Mouse (Mus musculus) thymus, adult 18-20 months (tissue): ENCODE measurements around the gene Nat8f2.
"Not testable (repeated sequence)": the region's sequence is repeated elsewhere in the genome, so short reads cannot be mapped to it uniquely, and the experiment has no call there.

ENCODE experiments used
- DNase-seq, 2 experiments: peaks; one replicate each; pipeline ENCODE4 v3.0.0; 2022; ENCODE audit warnings: mixed read lengths in 2 of 2

Gene Nat8f2

DNA sequence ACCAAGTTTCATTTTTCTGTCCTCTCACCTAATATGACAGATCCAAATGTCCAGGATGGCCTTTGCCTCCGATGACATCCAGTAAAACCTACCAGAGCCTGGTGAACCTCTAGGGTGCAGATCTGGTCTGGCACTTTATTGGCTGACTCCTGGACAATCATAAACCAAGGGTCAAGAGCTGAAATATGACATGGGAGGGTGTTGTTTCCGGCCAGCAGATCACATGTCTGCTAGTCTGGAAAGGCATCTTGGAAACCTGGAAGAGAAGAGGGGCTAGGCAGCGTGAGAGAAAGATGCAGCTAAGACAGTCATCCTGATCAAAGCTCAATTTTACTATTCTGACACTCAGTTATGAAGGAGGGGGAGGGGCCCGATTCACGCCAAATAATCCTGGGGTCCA, at the start of gene Nat8f2:
Nat8f2 (minus strand) TSS at position 153 of the 400 bp plus-strand sequence.
- not testable (repeated sequence) for DNase-seq

DNA sequence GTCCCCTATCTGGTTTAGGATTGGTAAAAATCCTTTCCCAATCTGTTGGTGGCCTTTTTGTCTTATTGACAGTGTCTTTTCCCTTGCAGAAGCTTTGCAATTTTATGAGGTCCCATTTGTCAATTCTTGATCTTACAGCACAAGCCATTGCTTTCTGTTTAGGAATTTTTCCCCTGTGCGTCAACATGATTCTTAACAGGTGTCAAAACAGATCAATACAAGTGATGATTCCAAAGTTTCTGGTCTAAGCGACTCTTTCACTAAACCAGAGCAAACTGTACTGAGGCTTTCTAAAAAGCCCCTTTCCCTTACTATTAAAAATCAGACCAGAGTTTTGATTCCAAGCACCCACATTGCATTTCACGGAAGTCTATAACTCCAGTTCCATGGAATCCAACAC, 49.4 kb upstream of the Nat8f2 start:
- DNase-seq: not testable (repeated sequence)

DNA sequence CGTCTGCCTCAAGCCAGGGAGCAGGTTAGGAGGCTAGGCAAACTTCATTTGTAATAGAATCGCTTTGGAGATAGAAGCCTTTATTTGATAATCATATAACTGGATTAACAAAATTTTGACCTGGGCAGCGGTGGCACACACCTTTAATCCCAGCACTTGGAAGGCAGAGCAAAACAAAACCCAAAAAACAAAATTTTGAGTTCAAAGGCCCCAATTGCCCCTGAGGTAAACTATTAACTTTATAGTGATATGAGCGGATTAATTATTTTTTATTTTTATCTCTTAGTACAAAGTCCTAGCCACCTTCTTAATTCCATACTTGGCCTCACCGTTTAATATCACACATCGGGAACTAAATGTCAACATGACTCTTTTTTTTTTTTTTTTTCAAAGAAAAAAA, 47.6 kb upstream of the Nat8f2 start:
- no peak for DNase-seq

DNA sequence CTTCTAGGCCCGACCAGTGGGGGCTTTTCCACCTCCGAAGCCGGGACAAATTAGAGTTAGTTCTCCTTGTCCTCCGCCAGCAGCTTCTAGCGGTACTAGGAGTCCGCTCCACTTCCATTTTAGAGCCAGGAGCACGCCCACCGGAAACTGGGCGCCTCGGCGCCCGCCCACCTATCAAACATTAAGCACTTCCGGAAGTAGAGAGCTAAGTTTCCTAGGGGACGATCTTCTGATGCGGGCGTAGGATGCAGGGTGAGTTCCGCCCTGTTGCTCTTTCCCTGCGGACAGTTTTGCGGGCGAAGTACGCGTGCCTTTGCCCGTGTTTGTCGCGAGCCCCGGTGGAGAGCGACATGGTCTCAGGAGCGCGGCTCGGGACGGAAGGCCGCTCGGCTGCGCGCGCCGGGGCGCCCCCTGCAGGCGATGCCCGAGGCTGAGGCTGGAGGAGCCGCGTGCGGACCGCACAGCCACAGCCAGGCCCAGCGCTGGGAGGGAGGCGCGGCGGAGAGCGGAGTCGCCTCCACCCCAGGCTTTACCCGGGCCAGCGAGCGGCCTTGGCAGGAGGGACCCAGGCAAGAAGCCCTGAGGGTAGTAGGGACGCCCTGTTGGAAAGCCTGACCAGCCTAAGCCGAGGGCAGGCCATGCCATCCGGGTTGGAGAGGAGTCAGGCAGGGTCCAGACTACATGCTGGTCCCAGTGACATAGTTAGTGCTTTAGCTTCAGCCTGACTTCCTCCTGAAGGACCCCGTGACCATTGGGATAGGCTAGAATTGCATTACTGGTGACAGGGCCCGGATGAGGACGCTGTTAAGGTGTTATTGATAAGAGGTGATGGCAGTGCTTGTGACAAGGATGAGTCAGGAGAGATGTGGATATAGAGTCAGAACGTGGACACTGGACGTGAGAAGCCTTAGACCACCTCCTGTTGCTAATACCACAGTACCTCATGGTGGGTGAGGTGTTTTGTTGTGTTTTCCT, 46.9 kb upstream of the Nat8f2 start, which contains the start of gene Nat8f1:
Nat8f1 (minus strand) TSS at position 149 of the 975 bp plus-strand sequence.
- DNase-seq: peak; percentile 74 to 80

DNA sequence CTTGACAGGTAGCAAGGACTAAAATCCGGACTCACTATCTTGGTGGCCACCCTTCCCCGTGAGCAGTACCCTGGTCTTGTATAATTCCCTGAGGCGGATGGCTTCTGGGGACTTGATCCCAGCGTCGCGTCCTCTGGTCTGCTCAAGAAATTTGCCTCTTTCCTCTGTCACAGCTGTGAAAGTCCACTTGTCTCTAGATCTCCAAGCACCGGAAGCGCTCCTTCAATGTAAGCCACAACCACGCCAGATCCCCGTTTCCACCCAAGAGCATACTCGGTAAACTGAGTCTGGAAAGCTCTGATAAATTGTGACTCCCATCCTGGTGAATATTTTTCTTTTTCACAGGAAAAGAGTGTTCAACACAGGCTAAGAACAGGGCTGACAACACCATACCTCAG, 46.2 kb upstream of the Nat8f2 start:
- DNase-seq: no peak

DNA sequence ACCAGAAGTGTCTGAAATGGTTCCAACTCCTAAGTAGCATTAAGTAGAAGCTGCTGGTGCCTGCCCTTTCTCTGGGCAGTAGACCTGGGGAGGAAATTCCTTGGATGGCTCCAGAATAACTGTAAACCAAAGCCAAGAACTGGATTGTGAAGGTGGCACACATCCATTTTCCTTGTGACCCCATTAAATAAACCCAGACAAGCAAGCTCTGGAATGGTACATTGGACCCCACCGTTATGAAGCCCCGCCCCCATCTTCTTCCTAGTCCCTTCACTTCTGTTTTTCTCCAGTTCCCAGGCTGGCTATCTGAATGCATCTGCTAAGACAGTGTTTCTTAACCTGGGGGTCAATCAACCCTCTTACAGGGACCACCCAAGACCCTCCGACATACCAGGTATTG, 42.6 kb upstream of the Nat8f2 start, which contains the start of gene Tprkb:
Tprkb (plus strand) TSS at position 279 of the 400 bp plus-strand sequence.
- DNase-seq: no peak

DNA sequence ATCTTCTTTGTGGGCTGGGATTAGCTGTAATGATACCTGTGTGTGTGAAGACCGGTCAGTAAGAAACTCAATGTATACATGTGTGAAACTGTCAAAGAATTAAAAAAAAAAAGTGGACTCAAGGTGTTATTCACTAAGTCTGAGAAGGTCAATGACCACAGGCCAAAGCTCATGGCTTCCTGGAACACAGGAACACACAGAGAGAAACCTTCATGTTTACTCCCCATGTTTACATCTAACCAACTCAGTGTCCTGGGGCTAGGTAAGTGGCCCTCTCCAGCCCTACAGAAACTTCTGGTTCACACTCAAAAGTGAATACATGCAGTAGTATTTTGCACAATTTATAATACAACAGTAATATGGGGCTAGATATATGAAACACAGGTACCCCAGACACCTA, 40.7 kb upstream of the Nat8f2 start:
- no peak for DNase-seq

DNA sequence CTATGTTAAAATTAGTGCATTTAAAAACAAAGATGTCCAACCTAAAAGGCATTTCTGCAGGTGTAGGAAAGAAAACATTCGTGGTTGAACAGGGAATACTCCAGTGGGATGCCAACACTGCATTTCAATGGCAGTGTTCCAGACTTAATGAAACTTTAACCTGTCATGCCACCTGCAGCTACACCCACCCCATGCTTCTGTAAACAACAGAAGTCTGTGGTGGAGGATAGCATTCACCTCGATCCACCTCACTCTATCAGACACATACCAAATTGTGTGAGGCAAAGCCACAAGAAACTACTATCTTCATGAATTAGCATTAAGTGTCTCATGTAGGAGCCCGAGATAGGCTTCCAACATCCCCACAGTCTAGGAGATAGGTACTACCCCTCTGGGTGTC, 39.4 kb upstream of the Nat8f2 start:
- no peak for DNase-seq

DNA sequence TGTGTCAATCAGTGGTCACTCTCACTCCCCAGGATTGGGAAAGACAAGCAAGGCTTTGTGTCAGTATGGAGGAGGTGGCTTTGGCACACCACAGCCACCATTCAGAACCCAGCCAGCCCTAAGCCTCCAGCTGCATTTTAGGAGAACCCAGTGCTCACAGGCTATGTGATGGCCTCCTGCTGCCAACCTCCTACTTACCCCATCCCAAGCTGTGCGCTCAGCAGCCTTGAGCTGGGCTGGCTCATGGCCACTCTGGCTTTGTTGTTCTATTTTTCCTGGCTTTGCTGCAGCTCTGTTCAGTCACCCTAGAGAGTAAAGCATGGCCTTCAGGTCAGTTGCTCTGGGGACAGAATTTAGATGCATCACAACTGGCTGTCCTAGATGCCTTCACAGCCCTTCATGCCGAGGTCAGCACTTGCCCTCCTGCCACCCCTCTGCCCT, 38.0 kb upstream of the Nat8f2 start:
- DNase-seq: not testable (repeated sequence)

DNA sequence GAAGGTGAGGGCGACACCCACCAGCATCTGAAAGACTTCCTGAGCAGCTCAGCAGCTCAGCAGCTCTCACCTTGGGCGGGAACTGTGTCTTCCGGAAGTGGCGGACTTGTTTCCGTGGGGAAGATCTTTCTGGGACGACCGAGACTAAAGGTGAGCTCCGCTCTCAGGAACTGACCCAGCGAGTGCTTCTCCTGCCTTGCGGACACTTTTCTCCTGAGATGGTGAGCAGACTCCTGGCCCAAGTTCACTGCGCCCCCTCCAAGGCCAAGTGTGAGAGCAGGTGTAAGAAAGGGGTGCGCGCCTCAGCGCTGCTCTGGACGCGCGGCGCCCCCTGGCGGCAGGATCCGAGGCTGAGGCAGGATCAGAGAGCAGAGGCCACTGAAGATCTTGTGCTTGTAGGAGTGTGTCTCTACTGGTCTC, 35.7 kb upstream of the Nat8f2 start, which contains the start of gene Nat8f4:
Nat8f4 (minus strand) TSS at position 243 of the 420 bp plus-strand sequence.
- DNase-seq: peak; percentile 66 to 73

DNA sequence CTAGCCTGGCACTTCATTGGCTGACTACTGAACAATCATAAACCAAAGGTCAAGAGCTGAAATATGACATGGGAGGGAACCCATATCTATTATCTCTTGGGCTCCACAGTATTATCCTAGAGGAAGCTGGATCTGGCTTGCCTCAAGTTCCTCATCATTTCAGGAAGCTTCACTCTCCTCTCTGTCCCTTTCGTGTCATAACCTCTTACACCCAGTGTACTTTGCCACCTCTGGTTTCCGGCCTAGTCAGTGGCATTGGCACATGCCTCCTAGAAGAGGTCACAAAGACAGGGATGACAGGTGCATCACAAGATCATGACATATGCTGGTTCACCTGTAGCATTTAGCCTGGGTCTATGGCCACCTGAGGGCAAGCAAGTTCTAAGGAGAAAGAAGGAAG, 33.3 kb upstream of the Nat8f2 start:
- DNase-seq: no peak

DNA sequence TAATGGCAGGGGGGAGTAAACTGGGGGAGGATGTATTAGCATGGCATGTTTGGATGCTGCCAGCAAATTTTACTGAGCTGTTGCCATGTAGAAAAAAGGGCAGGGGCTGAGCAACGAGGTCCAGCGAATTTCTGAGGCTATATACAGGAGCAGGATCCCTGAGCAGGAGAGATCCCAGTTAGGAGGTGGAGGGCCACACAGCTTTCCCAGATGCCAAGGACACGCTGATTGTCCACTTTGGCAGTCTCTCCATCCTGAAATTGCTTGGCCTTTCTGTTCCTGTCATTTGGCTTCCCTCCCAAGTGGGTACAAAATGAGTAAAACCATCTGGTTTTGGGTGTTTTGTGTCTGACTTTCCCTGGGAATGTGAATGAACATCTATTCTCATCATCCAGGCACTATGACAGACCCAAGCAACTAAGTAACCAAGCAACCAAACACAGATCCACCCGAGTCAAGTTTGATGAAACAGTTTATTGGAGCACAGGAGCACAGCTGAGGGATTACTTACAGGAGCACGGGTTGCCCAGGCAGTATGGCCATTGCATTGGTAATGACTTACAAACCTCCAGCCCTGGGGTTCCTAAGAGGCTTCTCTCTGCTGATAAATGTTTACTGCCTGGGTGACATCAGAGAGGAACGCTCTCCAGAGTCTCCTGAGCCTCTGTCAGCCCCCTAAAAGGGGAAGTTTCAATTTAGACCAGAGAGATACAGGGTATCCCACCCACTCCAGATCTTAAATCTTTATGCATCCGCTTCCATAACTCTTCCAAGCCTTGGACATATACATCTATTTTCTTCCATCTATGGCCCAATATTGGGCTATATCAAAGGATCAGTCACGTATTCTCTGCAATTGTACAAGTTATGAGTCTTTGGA, 29.9 kb upstream of the Nat8f2 start:
- DNase-seq: not testable (repeated sequence)

DNA sequence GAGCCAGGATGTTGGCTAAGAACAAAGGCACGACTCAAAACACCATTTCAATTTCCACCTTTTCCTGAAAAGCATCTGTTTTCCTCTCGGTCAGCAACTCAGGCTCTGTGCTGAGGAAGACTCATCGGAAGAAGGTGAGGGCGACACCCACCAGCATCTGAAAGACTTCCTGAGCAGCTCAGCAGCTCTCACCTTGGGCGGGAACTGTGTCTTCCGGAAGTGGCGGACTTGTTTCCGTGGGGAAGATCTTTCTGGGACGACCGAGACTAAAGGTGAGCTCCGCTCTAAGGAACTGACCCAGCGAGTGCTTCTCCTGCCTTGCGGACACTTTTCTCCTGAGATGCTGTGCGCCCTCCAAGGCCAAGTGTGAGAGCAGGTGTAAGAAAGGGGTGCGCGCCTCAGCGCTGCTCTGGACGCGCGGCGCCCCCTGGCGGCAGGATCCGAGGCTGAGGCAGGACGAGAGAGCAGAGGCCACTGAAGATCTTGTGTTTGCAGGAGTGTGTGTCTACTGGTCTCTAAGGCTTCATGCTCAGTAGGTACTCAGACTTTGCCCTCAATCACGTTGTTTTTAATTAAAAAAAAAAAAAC, 26.2 kb upstream of the Nat8f2 start:
- not testable (repeated sequence) for DNase-seq

DNA sequence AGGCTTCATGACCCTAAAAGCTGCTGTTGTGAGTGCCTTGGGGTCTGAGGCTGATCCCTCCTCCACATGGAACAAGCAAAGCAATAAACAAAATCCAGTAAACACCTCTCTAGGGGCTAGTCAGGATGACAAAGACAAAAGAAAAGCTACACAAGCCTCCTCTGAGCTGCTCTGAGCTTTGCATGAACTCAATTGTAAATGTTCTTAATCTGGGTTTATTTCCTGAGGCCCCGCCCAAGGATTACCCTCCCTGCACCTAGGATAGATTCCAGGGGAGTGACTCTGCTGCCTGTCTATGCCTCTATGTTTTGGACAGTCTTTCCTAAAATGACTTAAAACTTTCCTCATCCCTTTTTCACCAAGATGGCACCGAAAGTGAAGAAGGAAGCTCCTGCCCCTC, 20.0 kb upstream of the Nat8f2 start:
- no peak for DNase-seq

DNA sequence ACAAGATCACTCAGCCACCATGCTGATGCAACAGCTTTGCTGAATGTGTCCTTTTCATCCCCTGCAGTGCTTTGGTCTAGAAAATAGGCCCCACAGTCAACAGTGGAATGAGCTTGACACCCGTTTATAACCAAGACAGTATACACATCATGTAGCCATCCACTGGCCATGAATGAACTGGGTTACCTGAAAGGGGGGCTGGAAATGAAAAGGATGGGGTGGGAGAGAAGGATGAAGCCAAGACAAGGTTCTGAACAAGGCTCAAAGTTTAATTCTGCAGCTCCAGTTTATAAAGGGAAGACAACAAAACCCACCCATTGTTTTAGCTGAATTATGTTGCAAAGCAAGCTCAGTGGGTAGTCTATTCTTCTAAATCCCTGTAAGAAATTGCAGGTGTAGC, 15.4 kb upstream of the Nat8f2 start:
- DNase-seq: no peak

DNA sequence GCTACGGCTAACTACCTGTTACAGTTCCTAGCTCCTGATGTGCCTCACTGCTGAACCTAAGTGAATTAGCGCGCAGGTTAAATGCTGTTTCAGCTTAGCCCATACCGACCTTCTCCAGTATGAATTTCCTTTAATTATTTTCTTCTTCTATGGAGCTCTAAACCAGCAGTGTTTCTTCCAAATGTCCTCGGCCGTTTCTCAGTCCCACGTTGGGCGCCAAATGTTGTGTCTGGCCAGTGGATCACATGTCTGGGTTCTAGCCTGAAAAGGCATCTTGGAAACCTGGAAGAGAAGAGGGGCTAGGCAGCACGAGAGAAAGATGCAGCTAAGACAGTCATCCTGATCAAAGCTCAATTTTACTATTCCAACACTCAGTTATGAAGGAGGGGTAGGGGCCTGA, 14.3 kb upstream of the Nat8f2 start:
- not testable (repeated sequence) for DNase-seq

DNA sequence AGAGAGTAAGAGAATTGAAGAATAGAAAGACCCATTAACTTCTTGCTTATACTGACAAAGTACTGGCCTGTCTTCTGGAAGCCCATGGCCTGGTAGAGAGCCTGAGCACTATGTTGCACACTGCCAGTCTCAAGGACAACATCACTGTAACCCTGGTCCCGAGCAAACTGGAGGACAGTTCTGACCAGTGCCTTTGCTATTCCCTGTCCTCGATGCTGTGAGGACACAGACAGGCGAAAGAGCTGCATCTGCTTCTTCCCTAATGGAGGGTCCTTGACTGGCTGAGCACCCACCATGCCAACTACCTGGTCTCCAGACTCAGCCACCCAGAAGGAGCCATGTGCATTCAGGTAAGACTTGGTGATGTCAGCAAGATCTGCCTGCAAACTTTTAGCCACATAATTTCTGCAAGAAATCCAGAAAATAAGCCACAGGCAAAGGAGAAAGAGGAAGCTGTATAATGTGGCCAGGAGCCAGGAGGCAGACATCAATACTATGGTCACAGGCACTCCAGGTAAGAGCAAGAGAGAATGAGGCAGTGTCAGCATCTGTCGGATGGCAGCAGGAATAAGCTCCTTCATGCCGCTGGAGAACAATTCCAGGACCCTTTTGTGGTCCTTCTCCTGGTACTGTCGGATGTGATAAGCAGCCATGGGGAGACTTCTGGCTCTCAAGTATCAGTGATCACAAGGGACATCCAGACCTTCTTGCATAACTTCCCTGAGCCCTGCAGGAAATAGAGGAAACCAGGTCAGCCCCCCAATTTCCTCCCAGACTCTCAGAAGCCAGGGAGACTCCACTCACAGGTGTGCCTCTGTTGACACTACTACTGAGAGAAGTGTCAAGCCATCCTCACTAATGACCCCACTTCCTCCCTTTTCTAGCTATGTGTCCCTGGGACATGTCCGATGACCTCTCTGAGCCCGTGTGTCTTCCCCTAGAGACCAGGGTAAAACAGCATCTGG, 950 bp downstream of the Nat8f2 start:
- DNase-seq: no peak

DNA sequence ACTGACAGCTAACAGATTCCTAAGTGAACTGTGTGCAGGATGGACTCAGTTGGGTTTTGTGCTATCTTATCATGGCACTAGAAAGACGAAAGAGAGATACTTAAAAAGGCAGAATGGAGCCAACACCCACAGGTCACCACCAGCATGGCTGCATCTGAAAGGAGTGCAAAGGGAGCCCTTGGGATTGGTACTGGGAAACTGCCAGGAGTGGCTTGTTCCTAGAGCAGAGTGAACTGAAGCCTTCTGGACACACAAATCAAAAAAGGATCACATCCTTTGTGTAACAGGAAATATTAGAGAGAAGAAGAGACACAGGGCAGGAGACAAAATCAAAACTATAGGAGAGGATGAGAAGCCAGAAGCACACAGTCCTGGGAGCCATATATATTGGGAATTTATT, 2.0 kb downstream of the Nat8f2 start:
- DNase-seq: not testable (repeated sequence)

DNA sequence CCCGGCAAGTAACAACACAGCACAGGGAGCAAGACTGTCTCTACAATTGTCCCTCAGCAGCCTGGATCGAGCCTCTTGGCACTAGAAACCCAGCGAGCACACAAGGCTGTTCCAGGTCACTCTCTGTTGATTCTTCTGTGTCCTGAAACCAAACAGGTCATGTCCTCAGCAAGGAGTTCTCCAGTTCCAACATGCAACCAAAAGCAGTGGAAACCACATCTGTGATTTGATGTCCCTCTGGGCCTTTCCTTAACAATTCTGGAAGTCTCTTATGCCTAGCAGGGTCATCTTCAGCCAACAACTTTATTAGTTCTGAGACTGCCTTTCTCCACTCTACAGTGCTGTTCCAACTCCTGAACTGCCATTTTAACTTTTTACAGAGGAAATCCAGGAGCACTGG, 2.8 kb downstream of the Nat8f2 start:
- not testable (repeated sequence) for DNase-seq

DNA sequence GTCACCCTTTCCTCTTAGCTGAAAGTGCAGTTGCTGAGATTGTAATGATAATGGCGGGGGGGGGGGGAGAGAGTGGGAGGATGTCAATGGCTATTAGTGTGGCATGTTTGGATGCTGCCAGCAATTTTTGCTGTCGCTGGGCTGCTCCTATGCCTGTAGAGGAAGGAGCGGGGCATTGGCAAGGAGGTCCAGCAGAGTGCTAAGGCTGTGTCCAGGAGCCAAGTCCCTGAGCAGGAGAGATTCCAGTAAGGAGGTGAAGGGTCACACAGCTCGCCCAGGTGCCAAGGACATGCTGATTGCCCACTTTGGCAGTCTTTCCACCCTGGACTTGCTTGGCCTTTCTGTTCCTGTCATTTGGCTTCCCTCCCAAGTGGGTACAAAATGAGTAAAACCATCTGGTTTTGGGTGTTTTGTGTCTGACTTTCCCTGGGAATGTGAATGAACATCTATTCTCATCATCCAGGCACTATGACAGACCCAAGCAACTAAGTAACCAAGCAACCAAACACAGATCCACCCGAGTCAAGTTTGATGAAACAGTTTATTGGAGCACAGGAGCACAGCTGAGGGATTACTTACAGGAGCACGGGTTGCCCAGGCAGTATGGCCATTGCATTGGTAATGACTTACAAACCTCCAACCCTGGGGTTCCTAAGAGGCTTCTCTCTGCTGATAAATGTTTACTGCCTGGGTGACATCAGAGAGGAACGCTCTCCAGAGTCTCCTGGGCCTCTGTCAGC, 3.9 kb downstream of the Nat8f2 start:
- DNase-seq: not testable (repeated sequence)

DNA sequence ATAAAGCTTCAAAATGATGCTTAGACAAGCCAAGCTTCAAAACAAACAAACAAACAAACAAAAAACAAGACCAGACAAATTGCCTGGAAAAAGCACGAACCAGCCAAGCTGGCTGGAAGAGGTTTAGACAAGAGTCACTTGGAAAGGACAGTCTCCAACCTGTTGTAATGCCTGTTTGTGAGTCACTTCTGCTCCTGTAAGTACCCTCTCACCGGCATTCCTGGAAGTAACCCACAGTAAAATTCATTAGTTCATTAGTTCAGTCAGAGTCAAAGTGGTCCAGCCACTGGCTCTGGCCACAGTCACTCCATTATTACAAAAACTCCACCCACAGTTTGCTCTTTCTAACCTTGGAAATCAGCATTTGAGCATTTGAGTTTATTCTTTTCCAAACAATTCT, 5.1 kb downstream of the Nat8f2 start:
- DNase-seq: no peak
